Mouse (Mus musculus) midbrain, embryonic 14.5 days (tissue): ENCODE data around the gene Lemd1. TPM values are rescaled to one million over a fixed set of nuclear protein-coding genes. Genes with fewer than 3 reads are reported as not detected.

Experiments
- ATAC-seq: fragments of 200-750 bp; cut with Nextera tagmentation; 2 replicates; pipeline ENCODE4 v1.8.0; 2017; ENCODE audit warnings: moderate number of reproducible peaks, moderate library complexity; ENCODE audit not compliant: low FRiP score, low TSS enrichment
- DNase-seq: peaks from one replicate; pipeline ENCODE4 v3.0.0-alpha.2; 2015
- H3K27ac ChIP-seq: fragments of 300-500 bp; sonication (generic); replicated peaks from 2 replicates; pipeline ENCODE4 v1.5.1; 2014; ENCODE audit warnings: mild to moderate bottlenecking, low read depth, low read length, moderate library complexity
- H3K27me3 ChIP-seq: fragments of 300-500 bp; sonication (generic); 2 replicates; pipeline ENCODE4 v1.6.1; 2014; ENCODE audit warnings: low read length, control low read depth, mixed read lengths; ENCODE audit not compliant: control insufficient read depth, insufficient read depth
- H3K36me3 ChIP-seq: fragments of 300-500 bp; sonication (generic); 2 replicates; pipeline ENCODE4 v1.6.1; 2014; ENCODE audit warnings: low read length, control low read depth; ENCODE audit not compliant: control insufficient read depth, insufficient read depth
- H3K4me1 ChIP-seq: fragments of 300-500 bp; sonication (generic); 2 replicates; pipeline ENCODE4 v1.6.1; 2014; ENCODE audit warnings: mild to moderate bottlenecking, antibody characterized with exemption, low read length, control low read depth; ENCODE audit not compliant: control insufficient read depth, insufficient read depth
- H3K4me2 ChIP-seq: fragments of 300-500 bp; sonication (generic); 2 replicates; pipeline ENCODE4 v1.6.1; 2014; ENCODE audit warnings: mild to moderate bottlenecking, low read length, moderate library complexity
- H3K4me3 ChIP-seq: fragments of 300-500 bp; sonication (generic); replicated peaks from 2 replicates; pipeline ENCODE4 v1.5.1; 2014; ENCODE audit warnings: low read depth, low read length
- H3K9ac ChIP-seq: fragments of 300-500 bp; sonication (generic); replicated peaks from 2 replicates; pipeline ENCODE4 v1.6.1; 2014; ENCODE audit warnings: mild to moderate bottlenecking, low read length, moderate library complexity
- H3K9me3 ChIP-seq: fragments of 300-500 bp; sonication (generic); 2 replicates; pipeline ENCODE4 v1.6.1; 2016; ENCODE audit warnings: low read length, control low read depth, mixed read lengths; ENCODE audit not compliant: control insufficient read depth
- WGBS: fragments of 180-500 bp; shearing (Covaris S2); extraction: QIAGEN DNeasy Blood & Tissue Kit; methylation state at CpG from one replicate; pipeline ENCODE4 v1.1.7; 2014; 5-methylcytosine and 5-hydroxymethylcytosine counted together
- polyA plus RNA-seq: library from polyadenylated mRNA; unstranded; fragments of >200 nt; fragmentation: Nextera tagmentation; extraction: Ambion mirVana; gene quantifications from 2 replicates; pipeline ENCODE4 v1.2.1, GENCODE M21; 2014

Gene Lemd1
- polyA plus RNA-seq, 1 experiment from 2014 or later, result 23.2 TPM

DNA sequence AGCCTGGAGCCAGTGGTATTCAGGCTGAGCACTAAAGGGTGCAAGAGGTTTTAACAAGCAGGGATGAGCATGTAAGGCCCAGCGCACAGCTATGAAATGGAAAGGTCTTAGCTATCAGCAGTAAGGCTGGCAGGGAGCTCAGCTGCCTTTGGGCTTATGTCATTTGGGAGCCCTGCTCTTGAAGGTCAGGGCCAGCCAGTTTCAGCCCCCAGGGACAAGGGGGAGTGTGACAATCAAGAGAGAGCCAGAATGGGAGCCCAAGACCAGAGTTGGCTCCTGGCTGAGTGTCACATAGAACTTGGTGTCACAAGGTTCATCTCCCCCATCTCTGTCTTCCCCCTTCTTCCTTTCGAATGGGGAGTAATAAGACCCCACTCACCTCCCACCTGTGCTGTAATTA is 96.2 kb downstream of the Lemd1 start:
- H3K27me3 ChIP-seq, result no peaks in the 10 kb centered on the region
- no peaks in the 10 kb centered on the region for H3K36me3 ChIP-seq
- WGBS, result 63% methylated on average over 2 of the region's 2 CpGs
- no peak overlapping the region for H3K9ac ChIP-seq
- no peak overlapping the region for H3K4me3 ChIP-seq
- H3K4me2 ChIP-seq, result no peak overlapping the region
- DNase-seq (no peak), ATAC-seq (no peak)
- H3K4me1 ChIP-seq, result peaks cover 60% of the 10 kb centered on the region
- peak overlapping the region; percentile 45; the same call in 1 of the 2 replicates for H3K27ac ChIP-seq
- H3K9me3 ChIP-seq, result no peaks in the 10 kb centered on the region

DNA sequence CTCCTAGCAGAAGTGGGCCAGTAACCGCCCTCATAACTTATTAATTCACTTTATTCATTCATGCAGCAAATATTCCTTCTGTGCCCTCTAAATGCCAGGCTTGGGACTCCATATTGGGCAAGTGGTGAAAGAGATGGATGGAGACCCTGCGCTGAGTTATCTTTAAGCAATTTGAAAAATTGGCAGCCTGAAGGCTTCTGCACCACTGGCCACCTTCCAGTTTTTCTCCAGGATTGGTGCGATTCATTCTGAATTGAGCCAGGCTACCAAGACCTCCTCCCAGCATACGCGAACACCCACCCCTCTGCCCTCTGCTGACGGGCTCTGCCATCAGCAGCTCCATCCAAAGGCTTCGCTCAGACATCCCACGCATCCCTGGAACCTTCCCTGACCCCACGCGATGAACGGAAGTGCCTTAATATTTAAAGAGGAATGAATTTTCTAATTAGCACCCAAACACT is 96.8 kb downstream of the Lemd1 start:
- Histone ChIP-seq H3K9ac (no peak overlapping the region), H3K4me2 (peak overlapping the region; percentile 11; the same call in 1 of the 2 replicates), H3K9me3 (no peaks in the 10 kb centered on the region), H3K36me3 (no peaks in the 10 kb centered on the region), H3K27me3 (no peaks in the 10 kb centered on the region), H3K27ac (peak overlapping the region; percentile 45; the same call in 1 of the 2 replicates), H3K4me3 (no peak overlapping the region), H3K4me1 (peaks cover 60% of the 10 kb centered on the region)
- WGBS, result 6% methylated on average over 11 of the region's 11 CpGs
- peak; percentile 75 for DNase-seq
- no peak for ATAC-seq

DNA sequence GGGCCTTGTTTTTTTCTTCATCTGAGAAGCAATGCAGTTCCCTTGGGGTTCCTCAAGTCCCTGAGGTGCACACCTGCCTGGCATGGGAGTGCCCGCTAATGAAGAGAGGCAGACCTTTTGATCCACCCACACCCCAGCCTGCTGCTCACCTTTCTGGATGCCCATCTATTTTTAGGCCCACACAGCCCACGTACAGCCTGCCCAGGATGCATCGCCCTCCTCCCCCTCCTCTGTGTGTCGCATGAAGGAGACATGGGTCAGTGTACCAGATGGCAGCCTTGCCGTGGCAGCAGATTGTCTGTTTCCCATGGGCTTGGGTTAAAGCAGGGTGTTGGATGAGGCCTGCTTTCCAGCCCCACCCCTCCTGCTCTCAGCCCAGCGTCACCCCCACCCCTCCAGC is 98.7 kb downstream of the Lemd1 start:
- Histone ChIP-seq H3K9me3 (no peaks in the 10 kb centered on the region), H3K27ac (peak overlapping the region; percentile 72; the same call in 1 of the 2 replicates), H3K4me3 (no peak overlapping the region), H3K9ac (no peak overlapping the region), H3K4me1 (peaks cover 51% of the 10 kb centered on the region), H3K27me3 (no peaks in the 10 kb centered on the region), H3K36me3 (no peaks in the 10 kb centered on the region), H3K4me2 (no peak overlapping the region)
- WGBS, result 51% methylated on average over 6 of the region's 6 CpGs
- ATAC-seq (peak; percentile 24; the same call in 1 of the 2 replicates), DNase-seq (no peak)

GRCm38 (mm10) chr1:132290921-132291675 is 99.9 kb downstream of the Lemd1 start:
- Histone ChIP-seq H3K9me3 (no peaks in the 10 kb centered on the region), H3K9ac (no peak overlapping the region), H3K4me2 (no peak overlapping the region), H3K27ac (peak overlapping the region; percentile 72), H3K36me3 (no peaks in the 10 kb centered on the region), H3K27me3 (no peaks in the 10 kb centered on the region), H3K4me1 (peaks cover 59% of the 10 kb centered on the region), H3K4me3 (no peak overlapping the region)
- WGBS, result 23% methylated on average over 11 of the region's 11 CpGs
- DNase-seq (peak; percentile 67), ATAC-seq (peak; percentile 35; the same call in 1 of the 2 replicates)

DNA sequence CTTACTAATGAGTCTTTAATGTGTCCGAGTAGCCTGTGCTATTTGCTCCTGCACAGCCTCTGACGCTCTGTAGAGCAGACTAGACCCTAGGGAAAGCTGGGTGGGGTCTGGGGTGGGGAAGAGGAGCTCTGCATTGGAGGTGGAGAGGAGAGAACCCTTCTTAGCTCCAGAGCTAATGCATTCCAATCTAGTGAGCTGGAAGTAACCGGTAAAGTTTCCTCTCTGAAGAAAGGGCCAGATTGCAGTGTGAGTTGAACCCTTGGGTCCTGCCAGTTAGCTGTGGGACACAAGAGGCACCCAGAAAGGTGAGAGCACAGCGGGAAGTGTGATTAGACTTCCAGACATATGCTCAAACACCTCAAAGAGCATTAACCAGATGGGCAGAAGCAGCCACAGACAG is 100.5 kb downstream of the Lemd1 start:
- Histone ChIP-seq H3K4me1 (peaks cover 64% of the 10 kb centered on the region), H3K4me3 (no peak overlapping the region), H3K9me3 (no peaks in the 10 kb centered on the region), H3K9ac (no peak overlapping the region), H3K27ac (peak overlapping the region; percentile 72), H3K27me3 (no peaks in the 10 kb centered on the region), H3K4me2 (no peak overlapping the region), H3K36me3 (no peaks in the 10 kb centered on the region)
- WGBS, result 41% methylated on average over 4 of the region's 4 CpGs
- ATAC-seq, result peak; percentile 18; the same call in 1 of the 2 replicates
- no peak for DNase-seq

DNA sequence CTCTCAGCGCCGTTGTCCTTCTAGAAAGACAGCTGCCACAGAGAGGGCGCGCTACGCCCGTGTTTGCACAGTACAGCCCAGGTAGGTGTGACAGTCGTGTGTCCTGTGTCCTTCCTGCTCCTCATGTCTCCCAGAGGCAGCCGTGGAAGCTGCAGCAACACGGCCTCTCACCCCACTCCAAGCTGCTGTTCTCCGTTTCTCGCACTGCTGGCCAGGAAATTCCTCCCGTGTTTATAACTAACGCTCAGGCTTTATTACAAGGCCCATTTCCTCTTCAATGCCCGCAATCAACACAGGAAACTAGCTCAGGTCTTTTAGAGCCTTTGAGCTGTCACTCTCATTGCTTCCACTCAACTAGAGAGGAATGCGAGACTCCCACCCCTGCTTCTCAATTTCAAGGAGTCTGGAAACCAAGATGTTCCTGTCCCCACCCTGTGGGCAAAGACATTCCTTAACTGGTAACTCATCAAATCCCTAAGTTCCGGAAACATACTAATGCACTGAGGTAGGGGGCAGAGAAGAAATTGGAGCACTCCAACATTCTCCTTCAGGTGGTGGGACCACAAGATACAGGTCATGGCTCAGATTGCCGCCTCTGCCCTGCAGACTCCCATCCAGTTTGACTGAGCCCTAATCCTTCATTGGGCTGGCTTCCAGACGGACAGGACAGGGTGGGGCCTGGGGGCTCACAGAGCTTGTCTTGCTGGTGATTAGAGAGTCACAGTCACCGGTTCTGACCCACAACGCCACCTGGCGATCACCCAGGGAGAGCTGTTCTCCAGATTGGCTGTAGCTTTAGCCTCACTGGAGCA is 101.3 kb downstream of the Lemd1 start:
- Histone ChIP-seq H3K4me2 (no peak overlapping the region), H3K4me3 (no peak overlapping the region), H3K9ac (no peak overlapping the region), H3K4me1 (peaks cover 62% of the 10 kb centered on the region), H3K36me3 (no peaks in the 10 kb centered on the region), H3K27me3 (no peaks in the 10 kb centered on the region), H3K27ac (peak overlapping the region; percentile 33; the same call in 1 of the 2 replicates), H3K9me3 (no peaks in the 10 kb centered on the region)
- no peak for ATAC-seq
- 56% methylated on average over 21 of the region's 21 CpGs for WGBS
- DNase-seq, result no peak

- Histone ChIP-seq H3K9ac (no peak overlapping the region), H3K27me3 (no peaks in the 10 kb centered on the region), H3K27ac (peak overlapping the region; percentile 6; the same call in 1 of the 2 replicates), H3K4me2 (no peak overlapping the region), H3K9me3 (no peaks in the 10 kb centered on the region), H3K4me1 (peaks cover 63% of the 10 kb centered on the region), H3K36me3 (no peaks in the 10 kb centered on the region), H3K4me3 (no peak overlapping the region)
- DNase-seq (peak; percentile 71), ATAC-seq (no peak)
- WGBS, result 69% methylated on average over 7 of the region's 7 CpGs
These were observed 104.3 kb downstream of the Lemd1 start for GRCm38 (mm10) chr1:132295506-132295905.

- ATAC-seq (no peak), DNase-seq (no peak)
- peaks cover 57% of the 10 kb centered on the region for H3K4me1 ChIP-seq
- H3K9me3 ChIP-seq, result no peaks in the 10 kb centered on the region
- H3K4me3 ChIP-seq, result no peak overlapping the region
- H3K27me3 ChIP-seq, result no peaks in the 10 kb centered on the region
- 0 out of 2 replicates have a peak overlapping the region, but pooled peaks have one; percentile 2 for H3K27ac ChIP-seq
- 68% methylated on average over 3 of the region's 3 CpGs for whole genome bisulfite sequencing
- no peak overlapping the region for H3K4me2 ChIP-seq
- H3K36me3 ChIP-seq, result no peaks in the 10 kb centered on the region
- no peak overlapping the region for H3K9ac ChIP-seq
These were observed 104.8 kb downstream of the Lemd1 start for GRCm38 (mm10) chr1:132296051-132296450.
